15 mouse cellular contexts compared by ENCODE assay signal in genomic region chr15:77025884-77026583, GRCm38 (mm10). TPM values are rescaled to one million over a fixed set of nuclear protein-coding genes. Genes with fewer than 3 reads are reported as not detected.
DNase-seq lines count a peak whose midpoint lies in the region; ATAC-seq and TF ChIP-seq lines count a peak whose summit lies in the region.
"Had no signal": no experiment of that assay in that cellular context is flagged by ENCODE, and none has a peak within 500 bp of the region (broad histone marks: within the 10 kb centered on the region; RNA-seq: fewer than 3 reads in every experiment).

No protein-coding gene starts in this region.

- 0 out of 2 replicates have a peak overlapping the region, but pooled peaks have one; percentile 19 for H3K27ac ChIP-seq in forebrain, embryonic 12.5 days
- H3K27ac ChIP-seq in forebrain, embryonic 11.5 days (ENCODE audit: low read depth, low read length), result no peak overlapping the region
- H3K27ac ChIP-seq in intestine, embryonic 14.5 days (ENCODE audit: low read depth), result no peak overlapping the region
- H3K27ac ChIP-seq in intestine, embryonic 16.5 days (ENCODE audit: low read length), result no peak overlapping the region
- no peak overlapping the region for H3K27ac ChIP-seq in hindbrain, postnatal 0 days
- H3K27ac ChIP-seq in neural tube, embryonic 14.5 days (ENCODE audit: low read depth, low read length), result no peak overlapping the region
- H3K27ac ChIP-seq: intestine, embryonic 15.5 days had no signal

- no peak overlapping the region for H3K4me2 ChIP-seq in forebrain, embryonic 12.5 days
- H3K4me2 ChIP-seq in forebrain, embryonic 11.5 days (ENCODE audit: low read depth, low read length, severe bottlenecking), result no peak overlapping the region
- H3K4me2 ChIP-seq in intestine, embryonic 14.5 days (ENCODE audit: low read length), result no peak overlapping the region
- H3K4me2 ChIP-seq in intestine, embryonic 16.5 days (ENCODE audit: low read depth, low read length), result no peak overlapping the region
- H3K4me2 ChIP-seq in hindbrain, postnatal 0 days (ENCODE audit: low read depth, low read length), result no peak overlapping the region
- no peak overlapping the region for H3K4me2 ChIP-seq in neural tube, embryonic 14.5 days (ENCODE audit: low read depth, low read length)
- H3K4me2 ChIP-seq: intestine, embryonic 15.5 days had no signal

- H3K9me3 ChIP-seq in forebrain, embryonic 12.5 days, result no peaks in the 10 kb centered on the region
- H3K9me3 ChIP-seq in forebrain, embryonic 11.5 days (ENCODE audit: control insufficient read depth, low read length), result no peaks in the 10 kb centered on the region
- no peaks in the 10 kb centered on the region for H3K9me3 ChIP-seq in intestine, embryonic 14.5 days (ENCODE audit: control insufficient read depth, low read length)
- H3K9me3 ChIP-seq in intestine, embryonic 16.5 days (ENCODE audit: control insufficient read depth, low read length), result no peaks in the 10 kb centered on the region
- H3K9me3 ChIP-seq in hindbrain, postnatal 0 days (ENCODE audit: low read length), result no peaks in the 10 kb centered on the region
- no peaks in the 10 kb centered on the region for H3K9me3 ChIP-seq in neural tube, embryonic 14.5 days (ENCODE audit: control insufficient read depth, low read length)
- H3K9me3 ChIP-seq: G1E; intestine, embryonic 15.5 days had no signal

- no peak for DNase-seq in forebrain, embryonic 11.5 days (ENCODE audit: low spot score)
- DNase-seq in intestine, embryonic 14.5 days (ENCODE audit: low spot score), result no peak
- DNase-seq in hindbrain, postnatal 0 days (ENCODE audit: low spot score), result peak; percentile 26
- DNase-seq in urinary bladder, postnatal 36 days (ENCODE audit: low spot score in 2 of 2), result no peak
- no peak for DNase-seq in frontal cortex, adult 2 months (ENCODE audit: extremely low spot score in 1 of 2, low spot score in 1 of 2)
- DNase-seq: cerebellum, adult 11-12 months; lung, adult 18-20 months; right cerebral cortex, postnatal 25 days had no signal

- ATAC-seq in forebrain, embryonic 12.5 days (ENCODE audit: low FRiP score), result no peak
- ATAC-seq in forebrain, embryonic 11.5 days (replicated peaks; ENCODE audit: low FRiP score), result no peak
- ATAC-seq in intestine, embryonic 14.5 days (replicated peaks; ENCODE audit: low FRiP score, low TSS enrichment, low read depth), result 0 out of 2 replicates have a peak, but pooled peaks have one; percentile 18
- no peak for ATAC-seq in intestine, embryonic 16.5 days
- no peak for ATAC-seq in hindbrain, postnatal 0 days
- peak; percentile 51; the same call in 1 of the 2 replicates for ATAC-seq in neural tube, embryonic 14.5 days (ENCODE audit: low read depth)
- ATAC-seq: intestine, embryonic 15.5 days had no signal

- H3K27me3 ChIP-seq in forebrain, embryonic 12.5 days, result no peaks in the 10 kb centered on the region
- H3K27me3 ChIP-seq in forebrain, embryonic 11.5 days (ENCODE audit: control insufficient read depth, insufficient read depth, low read length), result no peaks in the 10 kb centered on the region
- no peaks in the 10 kb centered on the region for H3K27me3 ChIP-seq in intestine, embryonic 14.5 days (replicated peaks; ENCODE audit: control insufficient read depth, insufficient read depth, low read length)
- no peaks in the 10 kb centered on the region for H3K27me3 ChIP-seq in intestine, embryonic 16.5 days (replicated peaks; ENCODE audit: control insufficient read depth, insufficient read depth, low read length)
- no peaks in the 10 kb centered on the region for H3K27me3 ChIP-seq in hindbrain, postnatal 0 days (ENCODE audit: insufficient read depth, low read length)
- no peaks in the 10 kb centered on the region for H3K27me3 ChIP-seq in neural tube, embryonic 14.5 days (ENCODE audit: control insufficient read depth, insufficient read depth, low read length)
- H3K27me3 ChIP-seq: intestine, embryonic 15.5 days had no signal

- no peak overlapping the region for H3K9ac ChIP-seq in forebrain, embryonic 12.5 days
- no peak overlapping the region for H3K9ac ChIP-seq in forebrain, embryonic 11.5 days (ENCODE audit: low read length)
- H3K9ac ChIP-seq in intestine, embryonic 14.5 days (ENCODE audit: low read length), result no peak overlapping the region
- no peak overlapping the region for H3K9ac ChIP-seq in intestine, embryonic 16.5 days (ENCODE audit: low read depth, low read length)
- H3K9ac ChIP-seq in hindbrain, postnatal 0 days (replicated peaks; ENCODE audit: low read length), result no peak overlapping the region
- H3K9ac ChIP-seq in neural tube, embryonic 14.5 days (replicated peaks; ENCODE audit: low read depth, low read length), result no peak overlapping the region
- H3K9ac ChIP-seq: intestine, embryonic 15.5 days had no signal

- no peaks in the 10 kb centered on the region for H3K36me3 ChIP-seq in forebrain, embryonic 12.5 days (replicated peaks)
- no peaks in the 10 kb centered on the region for H3K36me3 ChIP-seq in forebrain, embryonic 11.5 days (ENCODE audit: control insufficient read depth, insufficient read depth, low read length)
- H3K36me3 ChIP-seq in intestine, embryonic 14.5 days (ENCODE audit: control insufficient read depth, insufficient read depth, low read length), result no peaks in the 10 kb centered on the region
- no peaks in the 10 kb centered on the region for H3K36me3 ChIP-seq in intestine, embryonic 16.5 days (ENCODE audit: control insufficient read depth, insufficient read depth, low read length)
- no peaks in the 10 kb centered on the region for H3K36me3 ChIP-seq in hindbrain, postnatal 0 days (ENCODE audit: insufficient read depth, low read length)
- H3K36me3 ChIP-seq in neural tube, embryonic 14.5 days (ENCODE audit: control insufficient read depth, insufficient read depth, low read length), result no peaks in the 10 kb centered on the region
- H3K36me3 ChIP-seq: G1E; intestine, embryonic 15.5 days had no signal

- H3K4me1 ChIP-seq in forebrain, embryonic 12.5 days, result peaks cover 15% of the 10 kb centered on the region
- no peaks in the 10 kb centered on the region for H3K4me1 ChIP-seq in forebrain, embryonic 11.5 days (replicated peaks; ENCODE audit: control insufficient read depth, insufficient read depth, low read length)
- H3K4me1 ChIP-seq in intestine, embryonic 14.5 days (replicated peaks; ENCODE audit: control insufficient read depth, insufficient read depth, low read length), result peaks cover 6% of the 10 kb centered on the region; the same call in 1 of the 2 replicates
- H3K4me1 ChIP-seq in intestine, embryonic 16.5 days (ENCODE audit: control insufficient read depth, insufficient read depth, low read length), result no peaks in the 10 kb centered on the region
- H3K4me1 ChIP-seq in hindbrain, postnatal 0 days (ENCODE audit: insufficient read depth, low read length), result no peaks in the 10 kb centered on the region
- H3K4me1 ChIP-seq in neural tube, embryonic 14.5 days (ENCODE audit: control insufficient read depth, insufficient read depth, low read length), result no peaks in the 10 kb centered on the region
- H3K4me1 ChIP-seq: intestine, embryonic 15.5 days had no signal

- WGBS in forebrain, embryonic 12.5 days, result 69% methylated on average over 5 of the region's 5 CpGs
- 73% methylated on average over 5 of the region's 5 CpGs for WGBS in forebrain, embryonic 11.5 days
- 71% methylated on average over 5 of the region's 5 CpGs for WGBS in intestine, embryonic 14.5 days
- 54% methylated on average over 5 of the region's 5 CpGs for WGBS in intestine, embryonic 16.5 days
- 36% methylated on average over 5 of the region's 5 CpGs for WGBS in hindbrain, postnatal 0 days
- 55% methylated on average over 5 of the region's 5 CpGs for WGBS in neural tube, embryonic 14.5 days

- no peak overlapping the region for H3K4me3 ChIP-seq in forebrain, embryonic 12.5 days (replicated peaks)
- no peak overlapping the region for H3K4me3 ChIP-seq in forebrain, embryonic 11.5 days (ENCODE audit: low read depth, low read length)
- H3K4me3 ChIP-seq in intestine, embryonic 14.5 days (ENCODE audit: low read depth, low read length), result no peak overlapping the region
- no peak overlapping the region for H3K4me3 ChIP-seq in intestine, embryonic 16.5 days (ENCODE audit: low read length)
- no peak overlapping the region for H3K4me3 ChIP-seq in hindbrain, postnatal 0 days (ENCODE audit: low read length)
- H3K4me3 ChIP-seq in neural tube, embryonic 14.5 days (ENCODE audit: low read depth, low read length), result no peak overlapping the region
- H3K4me3 ChIP-seq: intestine, embryonic 15.5 days had no signal

- no peak for TF ChIP-seq CTCF in hindbrain, postnatal 0 days (IDR thresholded peaks at IDR 0.05; ENCODE audit: low read depth)

RNA-seq across cellular contexts. Expression of gene Apol6, which starts 18.5 kb away (rescaled TPM):
- polyA plus RNA-seq in forebrain, embryonic 12.5 days (2016; fragmentation: Nextera tagmentation; extraction: Ambion mirVana), result not detected in 2 replicates
- not detected in 2 replicates for polyA plus RNA-seq in forebrain, embryonic 11.5 days (2014; fragmentation: Nextera tagmentation; extraction: Ambion mirVana)
- polyA plus RNA-seq in intestine, embryonic 14.5 days (2014; fragmentation: Nextera tagmentation; extraction: Ambion mirVana), result 0.58 and 0.84 TPM in 2 replicates
- 0.38 and 0.42 TPM in 2 replicates for polyA plus RNA-seq in intestine, embryonic 16.5 days (2015; fragmentation: Nextera tagmentation; extraction: Ambion mirVana)
- total RNA-seq in hindbrain, postnatal 0 days (2014; rRNA removed), result 1.1 TPM in 1 of 2 replicates, not detected in the other
- 0.35 TPM in 1 of 2 replicates, not detected in the other for polyA plus RNA-seq in hindbrain, postnatal 0 days (2015; fragmentation: Nextera tagmentation; extraction: Ambion mirVana)
- 0.08 TPM in 1 of 2 replicates, not detected in the other for polyA plus RNA-seq in neural tube, embryonic 14.5 days (2014; fragmentation: Nextera tagmentation; extraction: Ambion mirVana)
- 0.19 and 0.20 TPM in 2 replicates for polyA plus RNA-seq in frontal cortex, adult 2 months (2012; rRNA removed)
- total RNA-seq: megakaryocyte progenitor cell, adult 5-6 weeks had no signal
- polyA plus RNA-seq: G1E; thymus, postnatal 0 days had no signal

RNA-seq across cellular contexts. Expression of gene Mb, which starts 24.4 kb away (rescaled TPM):
- polyA plus RNA-seq in forebrain, embryonic 12.5 days (2016; fragmentation: Nextera tagmentation; extraction: Ambion mirVana), result not detected in 2 replicates
- not detected in 2 replicates for polyA plus RNA-seq in forebrain, embryonic 11.5 days (2014; fragmentation: Nextera tagmentation; extraction: Ambion mirVana)
- polyA plus RNA-seq in intestine, embryonic 14.5 days (2014; fragmentation: Nextera tagmentation; extraction: Ambion mirVana), result 0.35 and 0.65 TPM in 2 replicates
- 0.48 and 0.56 TPM in 2 replicates for polyA plus RNA-seq in intestine, embryonic 16.5 days (2015; fragmentation: Nextera tagmentation; extraction: Ambion mirVana)
- 0.65 TPM in 1 of 2 replicates, not detected in the other for total RNA-seq in hindbrain, postnatal 0 days (2014; rRNA removed)
- 0.20 and 0.28 TPM in 2 replicates for polyA plus RNA-seq in hindbrain, postnatal 0 days (2015; fragmentation: Nextera tagmentation; extraction: Ambion mirVana)
- polyA plus RNA-seq in neural tube, embryonic 14.5 days (2014; fragmentation: Nextera tagmentation; extraction: Ambion mirVana), result 0.46 and 1.4 TPM in 2 replicates
- 0.28 and 1.2 TPM in 2 replicates for polyA plus RNA-seq in frontal cortex, adult 2 months (2012; rRNA removed)
- total RNA-seq: G1E; megakaryocyte progenitor cell, adult 5-6 weeks had no signal
- polyA plus RNA-seq: G1E had no signal

Comparison
In these comparisons a context has a peak if more than half of its experiments do, and no peak if none do; other contexts are left out.
1. ATAC-seq: peak in intestine, embryonic 14.5 days (single experiment) and neural tube, embryonic 14.5 days (single experiment); none in forebrain, embryonic 12.5 days (single experiment), forebrain, embryonic 11.5 days (single experiment), intestine, embryonic 16.5 days (single experiment) and hindbrain, postnatal 0 days (single experiment).